Mouse (Mus musculus) cerebellum, postnatal 4 days (tissue): ENCODE results near the gene Gpr84.

ENCODE experiments used
- DNase-seq, 2 experiments: peaks; one replicate each; pipeline ENCODE4 v3.0.0; 2022; ENCODE audit warnings: low spot score in 2 of 2, mixed read lengths in 1 of 2

Gpr84 gene

GRCm38 (mm10) chr15:103310365-103310910, at the start of gene Gpr84:
Gpr84 (minus strand) TSS chr15:103310612.
- DNase-seq, result no peak

DNA sequence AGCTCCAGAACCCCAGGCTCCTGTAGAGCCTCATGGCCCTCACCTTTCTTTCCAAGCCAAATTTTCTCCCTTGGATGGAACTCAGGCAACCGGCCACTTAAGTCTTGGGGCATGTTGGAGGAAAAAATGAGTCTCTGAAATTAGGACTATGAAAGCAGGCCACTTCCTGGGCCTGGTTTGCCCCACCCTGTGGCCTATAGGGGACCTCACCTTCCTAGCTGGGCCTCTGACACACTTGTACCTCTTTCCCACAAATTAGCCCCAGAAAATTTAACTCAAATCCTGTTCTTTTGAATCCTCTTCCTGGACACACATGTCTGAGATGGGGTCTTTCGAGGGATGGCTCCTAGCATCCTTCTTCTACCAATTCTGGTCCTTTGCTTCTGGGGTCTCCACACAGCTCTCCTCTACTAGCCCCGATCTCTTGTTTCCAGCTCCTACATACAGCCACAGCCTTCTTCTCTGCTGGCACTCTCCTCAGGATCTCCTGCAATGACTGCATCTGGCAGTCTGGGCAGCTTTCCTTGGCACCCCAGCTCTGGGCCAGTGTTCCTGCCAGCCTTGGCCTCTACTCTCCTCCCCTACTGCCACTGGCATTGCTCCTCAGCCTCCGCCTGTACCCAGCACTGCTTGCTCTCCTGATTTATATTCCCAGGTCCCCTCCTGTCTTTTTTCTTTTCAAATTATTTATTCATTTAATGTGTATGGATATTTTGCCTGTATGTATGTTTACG, 49.6 kb upstream of the Gpr84 start:
- peak in 1 of 2 experiments; percentile 69 for DNase-seq

DNA sequence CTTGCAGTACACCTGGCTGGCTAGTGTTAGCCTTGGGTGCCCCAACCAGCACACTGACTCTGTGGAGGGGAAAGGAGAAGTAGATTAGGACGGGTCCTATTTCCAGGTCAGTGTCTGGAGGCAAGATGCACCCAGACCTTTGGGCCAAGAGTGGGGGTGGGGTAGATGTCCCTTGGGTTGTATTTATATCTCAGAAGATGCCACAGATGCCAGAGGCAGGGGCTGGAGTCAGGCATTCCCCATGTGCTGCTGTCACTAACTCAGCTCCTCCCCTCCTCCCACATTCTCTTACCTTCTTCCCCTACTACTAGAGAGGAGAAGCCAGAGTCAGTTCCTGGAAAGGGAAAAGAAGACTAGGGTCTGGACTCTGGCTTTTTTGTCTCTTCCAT, 48.7 kb upstream of the Gpr84 start:
- DNase-seq, result no peak

DNA sequence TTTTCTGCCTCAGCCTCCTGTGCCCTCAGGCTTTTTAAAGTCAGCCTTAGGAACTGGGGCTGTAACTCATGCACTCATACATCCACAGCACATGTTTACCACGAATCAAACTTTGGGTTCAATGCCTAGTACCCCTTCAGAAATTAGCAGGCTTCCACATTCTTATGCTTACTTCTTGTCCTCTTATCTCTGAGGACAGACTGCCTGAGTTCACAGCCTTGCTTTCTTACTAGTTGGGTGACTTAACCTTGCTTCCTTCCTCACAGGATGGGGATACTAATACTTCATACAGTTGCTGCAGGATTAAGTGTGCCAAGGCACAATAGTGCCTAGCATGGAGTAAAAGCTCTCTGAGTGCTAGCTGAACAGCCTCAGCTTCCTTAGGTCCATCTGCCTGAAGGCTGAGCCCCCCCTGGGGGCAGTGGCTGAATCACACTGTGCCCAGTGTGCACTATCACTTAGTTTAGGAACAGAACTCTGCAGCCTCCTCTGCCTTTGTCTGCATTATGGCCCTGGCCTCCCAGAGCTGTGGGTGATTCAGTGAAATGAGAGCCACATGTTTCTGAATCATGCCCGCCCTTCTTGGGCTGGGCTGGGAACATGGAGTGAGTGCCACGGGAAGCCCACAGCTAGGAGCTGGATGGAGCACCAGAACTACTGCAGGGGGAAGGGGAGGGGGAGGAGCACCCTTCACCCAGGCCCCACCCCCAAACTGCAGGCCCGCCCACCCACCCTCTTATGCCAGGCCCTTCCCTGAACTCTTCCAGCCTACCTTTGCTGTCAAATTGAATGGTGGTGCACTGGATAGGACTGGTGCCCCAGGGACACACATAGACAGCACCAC, 48.1 kb upstream of the Gpr84 start:
- no peak for DNase-seq

- no peak for DNase-seq
Measured at GRCm38 (mm10) chr15:103357817-103358216, 47.4 kb upstream of the Gpr84 start.

GRCm38 (mm10) chr15:103356130-103356529, 45.7 kb upstream of the Gpr84 start:
- no peak for DNase-seq

DNA sequence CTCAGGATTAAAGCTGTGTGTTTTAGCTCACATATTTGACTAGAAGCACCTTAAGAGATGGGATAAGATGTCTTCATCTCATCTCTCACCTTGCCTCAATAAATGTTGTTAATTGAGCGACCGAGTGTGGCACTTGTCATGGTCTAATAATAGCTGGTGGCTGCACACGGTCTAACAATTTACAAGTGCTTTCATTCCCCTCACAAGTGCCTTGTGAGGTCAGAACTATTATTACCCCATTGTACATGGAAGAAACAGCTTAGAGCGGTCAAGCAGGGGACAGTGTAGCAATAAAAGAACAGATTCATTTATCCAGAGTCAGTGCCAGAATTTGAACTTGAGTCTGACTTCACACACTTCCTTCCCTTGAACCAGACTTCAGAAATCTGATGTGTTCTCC, 45.0 kb upstream of the Gpr84 start:
- DNase-seq, result no peak

GRCm38 (mm10) chr15:103354690-103355089, 44.3 kb upstream of the Gpr84 start:
- DNase-seq, result no peak

DNA sequence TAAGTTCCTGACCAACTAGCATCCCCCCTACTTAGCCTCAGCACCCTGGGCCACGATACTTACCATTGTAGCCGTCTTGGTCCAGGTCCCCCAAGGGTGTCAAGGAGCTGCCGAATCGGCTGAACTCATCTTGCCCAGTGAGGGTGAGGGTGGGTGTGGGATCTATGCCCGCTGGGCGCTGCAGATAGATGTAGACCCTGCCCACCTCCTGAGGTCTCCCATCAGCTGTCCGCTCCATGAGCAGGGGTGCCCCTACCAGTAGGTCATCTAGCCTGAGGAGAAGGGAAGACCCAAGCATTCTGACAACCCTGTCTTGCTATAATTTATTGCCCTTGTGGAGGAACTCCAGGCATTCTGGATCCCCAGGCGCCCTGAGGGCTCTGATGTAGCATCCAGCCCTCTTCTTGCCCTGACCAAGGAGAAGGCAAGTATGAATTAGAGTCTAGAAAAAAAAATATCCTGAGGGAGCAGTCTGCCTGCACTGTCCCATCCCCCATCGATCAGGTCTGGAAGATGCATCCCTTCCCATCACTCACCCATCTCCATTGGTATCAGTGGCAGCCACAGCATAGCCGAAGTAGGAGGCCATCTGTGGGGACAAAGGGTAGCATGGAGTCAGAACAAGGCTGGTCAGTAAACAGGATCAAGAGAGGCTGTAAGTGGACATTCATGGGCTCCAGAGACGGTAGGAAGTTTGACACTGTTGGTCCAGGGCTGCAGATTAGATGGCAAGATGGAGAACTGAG, 43.3 kb upstream of the Gpr84 start:
- DNase-seq, result no peak

DNA sequence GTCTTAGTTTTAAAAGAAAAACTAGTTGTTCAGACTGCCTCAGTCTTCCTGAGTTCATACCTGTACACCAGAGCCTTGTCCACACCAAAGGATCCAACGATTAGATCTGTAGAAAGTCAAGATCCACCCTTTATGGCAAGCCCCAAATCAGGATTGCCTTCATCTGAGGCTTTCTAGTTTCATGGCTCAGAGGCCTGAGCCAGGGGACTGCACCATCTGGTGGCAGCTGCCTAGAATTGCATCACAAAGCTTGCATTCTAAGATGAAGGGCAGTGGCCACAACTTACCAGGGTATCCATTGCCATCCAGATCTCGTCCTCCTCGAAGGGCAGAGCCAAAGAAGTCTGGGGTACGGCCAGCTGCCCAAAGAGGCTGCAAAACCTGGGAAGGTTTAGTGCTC, 42.4 kb upstream of the Gpr84 start:
- DNase-seq, result peak in 1 of 2 experiments; percentile 63

DNA sequence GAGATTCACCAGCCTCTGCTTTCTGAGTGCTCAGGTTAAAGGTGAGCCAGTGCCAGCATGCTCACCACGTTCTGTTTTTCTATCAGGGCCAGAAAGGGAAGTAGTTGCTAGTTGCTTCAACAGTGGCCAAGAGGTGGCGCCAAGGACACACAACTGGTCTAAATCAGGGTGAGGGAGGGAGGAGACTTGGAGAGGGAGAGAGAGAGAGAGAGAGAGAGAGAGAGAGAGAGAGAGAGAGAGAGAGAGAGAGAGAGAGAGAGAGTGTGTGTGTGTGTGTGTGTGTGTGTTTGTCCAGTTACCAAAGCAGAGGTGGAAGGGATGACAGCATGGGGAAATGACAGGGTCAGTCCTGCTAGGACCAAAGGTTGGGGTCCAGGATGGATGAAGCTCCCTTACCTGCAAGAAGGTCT, 36.9 kb upstream of the Gpr84 start:
- peak in 1 of 2 experiments; percentile 62 for DNase-seq

- DNase-seq, result no peak
Measured at GRCm38 (mm10) chr15:103345789-103346188, 35.4 kb upstream of the Gpr84 start.

DNA sequence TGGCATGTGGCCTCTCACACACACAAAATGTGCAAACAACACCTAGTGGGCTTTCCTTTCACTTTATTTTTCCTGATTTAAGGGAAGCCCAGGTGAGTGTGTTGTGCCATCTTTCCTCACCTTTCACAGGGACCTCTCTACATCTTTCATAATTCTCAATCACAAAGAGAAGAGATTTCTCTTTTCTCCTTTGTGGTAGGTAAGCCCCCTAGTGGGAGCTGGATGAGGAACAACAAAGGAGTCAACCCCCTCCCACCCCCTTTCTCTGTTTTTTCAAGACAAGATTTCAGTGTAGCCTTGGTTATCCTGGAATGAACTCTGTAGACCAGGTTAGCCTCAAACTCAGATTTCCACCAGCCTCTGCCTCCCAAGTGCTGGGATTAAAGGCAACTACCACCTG, 33.1 kb upstream of the Gpr84 start:
- no peak for DNase-seq

- DNase-seq, result no peak
Measured at GRCm38 (mm10) chr15:103343008-103343407, 32.6 kb upstream of the Gpr84 start.

GRCm38 (mm10) chr15:103342415-103342814, 32.0 kb upstream of the Gpr84 start:
- DNase-seq, result peak; percentile 59 to 76

DNA sequence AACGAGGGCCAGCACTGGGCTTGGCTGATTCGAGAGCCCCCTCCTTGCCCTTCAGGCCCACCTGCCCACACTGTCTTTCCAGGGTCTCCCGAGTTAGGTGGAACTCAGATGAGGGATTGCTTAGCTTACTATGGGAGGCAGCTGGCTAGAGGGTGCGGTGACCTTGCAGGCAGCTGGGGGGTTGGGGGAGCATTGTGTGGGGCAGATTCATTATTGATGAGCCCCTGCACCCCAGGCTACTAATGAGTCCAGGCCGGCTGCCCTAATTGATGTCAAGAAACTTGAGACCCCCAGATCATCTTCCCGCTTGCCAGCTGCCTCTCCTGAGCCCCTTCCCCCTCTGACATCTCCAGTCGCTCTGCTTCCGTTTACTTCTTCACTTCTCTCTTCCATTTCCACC, 31.1 kb upstream of the Gpr84 start:
- no peak for DNase-seq

- DNase-seq, result no peak
Measured at GRCm38 (mm10) chr15:103340786-103341185, 30.4 kb upstream of the Gpr84 start.

DNA sequence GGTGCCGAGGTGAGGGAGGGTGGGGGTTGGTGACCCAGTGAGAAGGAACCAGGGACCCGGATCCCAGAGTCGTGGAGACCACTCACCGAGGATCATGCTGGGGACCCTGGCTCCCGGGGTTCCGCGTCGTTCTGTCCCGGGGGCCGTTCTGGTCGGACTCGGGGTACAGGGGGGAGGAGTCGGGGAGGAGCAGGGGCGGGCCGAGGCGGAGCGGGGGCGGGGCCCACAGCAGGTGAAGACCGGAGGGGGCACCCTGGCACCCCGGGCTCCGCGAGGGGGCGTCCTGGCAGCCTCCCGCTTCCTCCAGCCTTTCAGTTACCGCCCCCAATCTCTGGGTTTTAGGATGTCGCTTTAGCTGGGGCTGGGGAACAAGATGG, 29.5 kb upstream of the Gpr84 start, which contains the start of gene Zfp385a:
Gene Zfp385a, minus strand, starts transcription at position 133 of the 377 bp plus-strand sequence.
- peak in 1 of 2 experiments; percentile 48 for DNase-seq

DNA sequence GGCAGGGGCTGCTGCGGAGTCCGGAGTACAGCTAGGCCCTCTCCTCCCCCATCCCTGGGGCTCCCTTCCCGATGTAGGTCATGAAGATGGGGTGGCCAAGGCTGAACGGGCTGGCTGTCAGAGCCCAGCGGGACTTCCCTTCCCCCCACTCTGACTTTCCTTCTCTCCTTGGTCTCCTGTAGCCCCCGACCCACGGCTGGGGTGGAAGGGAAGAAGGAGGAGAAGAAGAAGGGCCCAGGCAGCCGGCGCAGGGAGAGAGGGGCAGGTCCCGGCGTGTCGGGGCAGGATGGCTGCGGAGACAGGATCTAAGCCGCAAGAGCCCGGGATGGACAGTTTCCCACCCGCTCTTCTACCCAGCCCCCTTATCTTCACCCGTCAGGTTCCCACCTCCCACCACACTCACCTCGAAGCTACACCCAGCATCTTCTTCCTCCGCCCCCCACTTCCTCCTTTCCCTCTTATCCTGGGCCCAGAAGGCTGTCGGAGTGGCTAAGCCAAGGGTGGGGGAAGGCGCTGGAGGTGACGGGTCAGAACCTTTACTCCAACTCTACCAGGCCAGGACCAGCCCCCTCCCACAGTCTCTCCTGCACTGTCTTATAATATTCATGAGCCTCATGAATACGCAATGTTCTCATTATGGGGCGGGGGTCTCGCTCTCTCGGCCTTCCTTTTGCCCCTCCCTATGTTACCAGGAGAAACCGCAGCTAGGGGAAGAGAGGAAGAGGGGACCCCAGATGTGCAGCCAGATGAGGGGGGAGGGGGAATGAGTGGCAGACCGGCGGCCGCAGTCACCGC, 29.0 kb upstream of the Gpr84 start:
- no peak for DNase-seq

DNA sequence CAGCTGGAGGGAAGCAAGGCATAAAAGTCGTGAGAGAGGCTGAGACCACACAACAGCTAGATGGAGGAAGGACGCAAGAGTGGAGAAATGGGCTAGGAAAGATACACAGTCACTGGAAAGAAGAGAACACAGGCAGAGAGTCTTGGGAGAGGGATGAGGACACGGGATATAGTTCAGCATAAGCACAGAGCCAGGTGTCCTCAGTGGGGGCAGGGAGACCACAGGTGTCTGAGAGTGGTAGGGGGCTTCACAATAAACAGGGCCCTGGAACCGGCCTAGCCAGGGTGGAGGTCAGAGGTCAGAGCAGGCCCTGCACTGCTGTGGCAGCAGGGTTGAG, 28.4 kb upstream of the Gpr84 start:
- no peak for DNase-seq

- peak in 1 of 2 experiments; percentile 16 for DNase-seq
Measured at GRCm38 (mm10) chr15:103336996-103337667, 26.7 kb upstream of the Gpr84 start.
